Mouse (Mus musculus) activated CD4-positive, CD25-positive, alpha-beta regulatory T cell, adult 9 weeks (primary cell): ENCODE measurements around the gene Btbd35f2. TPM values are rescaled to one million over a fixed set of nuclear protein-coding genes. Genes with fewer than 3 reads are reported as not detected.

ENCODE experiments used
- polyA plus RNA-seq: library from polyadenylated mRNA; unstranded; fragments of 100-300 nt; shearing (Covaris generic); gene quantifications from one replicate; pipeline ENCODE4 v1.2.1, GENCODE M21; 2017

Btbd35f2 gene
- polyA plus RNA-seq, result not detected

DNA sequence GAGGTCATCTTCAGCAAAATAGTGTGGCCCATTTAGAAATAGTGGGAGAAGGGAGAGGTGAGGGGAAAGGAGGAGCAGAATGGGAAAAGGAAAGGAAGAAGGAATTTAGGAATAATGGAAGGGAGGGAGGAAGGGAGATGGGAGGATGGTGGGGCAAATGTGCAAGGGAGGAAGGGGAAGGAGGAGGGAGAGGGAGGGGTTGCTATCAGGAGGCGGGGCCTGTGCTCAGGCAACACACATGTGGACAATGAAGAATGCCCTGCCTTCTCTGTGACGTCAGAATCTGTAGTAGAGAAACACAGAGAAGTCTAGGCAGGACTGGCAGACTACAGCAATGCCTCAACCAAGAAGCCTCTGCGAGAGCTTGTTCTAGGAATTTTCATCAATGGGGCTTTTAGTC, at the start of gene Btbd35f2:
Btbd35f2 (plus strand) TSS at position 301 of the 400 bp plus-strand sequence.

Other genes starting within 250 kb of the Btbd35f2 start
- not detected for gene Btbd35f22, start 230.6 kb upstream of the Btbd35f2 start, polyA plus RNA-seq